Mouse (Mus musculus) midbrain, embryonic 11.5 days (tissue): ENCODE measurements around the gene Slc11a1. TPM values are rescaled to one million over a fixed set of nuclear protein-coding genes. Genes with fewer than 3 reads are reported as not detected.
"Not testable (repeated sequence)": the region's sequence is repeated elsewhere in the genome, so short reads cannot be mapped to it uniquely, and the experiment has no call there.

Experiments used
- ATAC-seq: fragments of 200-750 bp; cut with Nextera tagmentation; 2 replicates; pipeline ENCODE4 v1.8.0; 2017; ENCODE audit warnings: moderate TSS enrichment, moderate library complexity; ENCODE audit not compliant: low FRiP score
- DNase-seq: peaks from one replicate; pipeline ENCODE4 v3.0.0; 2015; ENCODE audit warnings: low spot score; ENCODE audit errors: missing footprints
- H3K27ac ChIP-seq: fragments of 300-500 bp; sonication (generic); 2 replicates; pipeline ENCODE4 v1.5.1; 2014; ENCODE audit warnings: low read depth, low read length
- H3K27me3 ChIP-seq: fragments of 300-500 bp; sonication (generic); 2 replicates; pipeline ENCODE4 v1.6.1; 2014; ENCODE audit warnings: mild to moderate bottlenecking, low read length, moderate library complexity, mixed read lengths; ENCODE audit not compliant: control insufficient read depth, insufficient read depth
- H3K36me3 ChIP-seq: fragments of 300-500 bp; sonication (generic); 2 replicates; pipeline ENCODE4 v1.6.1; 2014; ENCODE audit warnings: mild to moderate bottlenecking, low read length, moderate library complexity, mixed read lengths; ENCODE audit not compliant: control insufficient read depth, insufficient read depth
- H3K4me1 ChIP-seq: fragments of 300-500 bp; sonication (generic); 2 replicates; pipeline ENCODE4 v1.6.1; 2014; ENCODE audit warnings: low read length; ENCODE audit not compliant: control insufficient read depth, insufficient read depth
- H3K4me2 ChIP-seq: fragments of 300-500 bp; sonication (generic); 2 replicates; pipeline ENCODE4 v1.6.1; 2014; ENCODE audit warnings: mild to moderate bottlenecking, moderate library complexity
- H3K4me3 ChIP-seq: fragments of 300-500 bp; sonication (generic); 2 replicates; pipeline ENCODE4 v1.5.1; 2014; ENCODE audit warnings: low read depth, low read length
- H3K9ac ChIP-seq: fragments of 300-500 bp; sonication (generic); 2 replicates; pipeline ENCODE4 v1.6.1; 2014; ENCODE audit warnings: low read length
- H3K9me3 ChIP-seq: fragments of 300-500 bp; sonication (generic); 2 replicates; pipeline ENCODE4 v1.6.1; 2016; ENCODE audit warnings: low read length; ENCODE audit not compliant: control insufficient read depth
- WGBS: fragments of 180-500 bp; shearing (Covaris S2); extraction: QIAGEN DNeasy Blood & Tissue Kit; methylation state at CpG from one replicate; pipeline ENCODE4 v1.1.7; 2014; 5-methylcytosine and 5-hydroxymethylcytosine counted together
- polyA plus RNA-seq: library from polyadenylated mRNA; unstranded; fragments of >200 nt; fragmentation: Nextera tagmentation; extraction: Ambion mirVana; gene quantifications from 2 replicates; pipeline ENCODE4 v1.2.1, GENCODE M21; 2014

Gene Slc11a1
- 1.6 and 2.1 TPM in 2 replicates for polyA plus RNA-seq

- no peak for DNase-seq
- 76% methylated on average over 8 of the region's 8 CpGs for WGBS
- H3K4me3 ChIP-seq = no peak within 1 kb of the TSS
These were observed at the start of gene Slc11a1 for GRCm38 (mm10) chr1:74374980-74375379. Gene Slc11a1 (plus strand): TSS chr1:74375195.

DNA sequence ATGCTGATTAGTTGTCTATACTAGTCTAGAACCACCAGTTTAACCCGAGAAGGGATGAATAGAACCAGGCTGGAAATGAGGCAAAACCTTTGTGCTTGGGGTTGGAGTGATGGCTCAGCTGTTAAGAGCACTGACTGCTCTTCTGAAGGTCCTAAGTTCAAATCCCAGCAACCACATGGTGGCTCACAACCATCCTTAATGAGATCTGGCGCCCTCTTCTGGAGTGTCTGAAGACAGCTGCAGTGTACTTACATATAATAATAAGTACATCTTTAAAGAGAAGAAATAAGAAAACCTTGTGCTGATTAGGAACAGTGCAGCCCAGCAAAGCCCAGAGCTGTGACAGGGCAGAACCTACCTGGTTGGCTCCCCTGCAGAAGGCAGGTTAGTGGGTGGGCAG lies 48.1 kb upstream of the Slc11a1 start:
- not testable (repeated sequence) for H3K27ac ChIP-seq, H3K27me3 ChIP-seq, H3K4me3 ChIP-seq, ATAC-seq, H3K9ac ChIP-seq, H3K9me3 ChIP-seq, H3K4me2 ChIP-seq, H3K4me1 ChIP-seq, H3K36me3 ChIP-seq
- peak; percentile 75 for DNase-seq
- 79% methylated on average over 2 of the region's 2 CpGs for WGBS

More at GRCm38 (mm10) chr1:74374980-74375379, at the start of gene Slc11a1:
- Histone ChIP-seq H3K9me3 (no peaks in the 10 kb centered on the region), H3K36me3 (no peaks in the 10 kb centered on the region), H3K4me2 (no peak within 1 kb of the TSS), H3K4me1 (peaks cover 2% of the 10 kb centered on the region; the same call in 1 of the 2 replicates), H3K27me3 (no peaks in the 10 kb centered on the region), H3K9ac (no peak within 1 kb of the TSS), H3K27ac (no peak within 1 kb of the TSS)
- no peak for ATAC-seq

- Histone ChIP-seq H3K27ac (no peak overlapping the region), H3K27me3 (no peaks in the 10 kb centered on the region), H3K9ac (no peak overlapping the region), H3K36me3 (no peaks in the 10 kb centered on the region), H3K4me3 (no peak overlapping the region), H3K4me2 (no peak overlapping the region), H3K4me1 (peaks cover 11% of the 10 kb centered on the region), H3K9me3 (no peaks in the 10 kb centered on the region)
- WGBS = 90% methylated on average over 7 of the region's 7 CpGs
- peak; percentile 2 for DNase-seq
- no peak for ATAC-seq
These were observed 45.0 kb upstream of the Slc11a1 start for GRCm38 (mm10) chr1:74329899-74330431.

DNA sequence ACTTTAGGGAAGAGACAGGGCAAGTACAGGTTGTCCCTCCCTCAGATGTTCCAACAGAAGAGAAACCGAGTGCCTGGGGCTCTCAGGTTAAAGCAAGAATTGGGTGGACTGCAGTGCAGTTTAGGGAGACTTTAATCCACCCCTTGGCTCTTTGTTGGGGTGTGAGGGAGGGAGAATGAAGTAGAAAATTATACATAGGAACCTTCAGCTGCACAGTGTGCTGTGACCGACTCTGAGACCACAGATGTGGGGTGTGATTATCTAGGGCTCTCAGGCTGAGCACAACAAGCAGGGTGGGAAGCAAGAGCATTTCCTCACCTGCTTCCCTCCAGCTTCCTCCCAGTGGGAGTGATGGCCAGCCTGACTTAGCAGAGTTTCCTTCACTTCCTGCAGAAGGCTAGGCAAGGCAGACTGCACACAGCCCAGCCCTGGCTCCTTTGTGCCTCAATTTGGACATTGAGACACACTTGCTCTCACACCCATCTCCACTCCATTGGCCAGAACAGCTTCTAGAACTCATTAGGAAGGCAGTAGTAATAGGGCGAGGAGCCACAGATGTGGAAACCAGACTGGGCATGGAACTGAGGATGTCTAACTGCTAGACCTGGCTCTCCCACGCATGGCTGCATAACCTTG lies 43.8 kb upstream of the Slc11a1 start:
- H3K27ac ChIP-seq = no peak overlapping the region

DNA sequence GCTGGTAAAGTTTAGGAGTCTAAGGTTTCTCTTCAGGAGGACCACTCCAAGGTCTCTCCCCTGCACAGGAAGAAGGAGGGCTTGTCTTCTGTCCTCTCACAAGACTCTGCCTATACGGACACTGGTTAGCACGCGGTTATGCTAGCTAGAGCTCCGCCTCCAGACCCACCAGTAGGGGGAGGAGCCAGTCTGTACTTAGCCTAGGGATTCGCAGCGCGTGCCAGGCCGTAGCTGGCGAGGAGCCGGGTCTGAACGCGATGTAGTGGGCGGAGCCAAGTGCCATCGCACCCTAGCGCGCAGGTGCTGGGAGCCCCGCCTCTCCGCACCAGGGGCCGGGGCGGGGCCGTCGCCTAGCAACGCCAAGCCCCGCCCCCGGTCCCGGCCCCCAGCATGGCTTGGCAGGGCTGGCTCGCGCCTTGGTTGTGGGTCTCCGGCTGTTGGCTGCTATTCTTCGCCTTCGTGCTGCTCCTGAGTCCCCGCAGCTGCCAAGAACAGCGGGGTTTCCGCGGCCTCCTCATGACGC lies 42.7 kb upstream of the Slc11a1 start:
- Histone ChIP-seq H3K27me3 (no peaks in the 10 kb centered on the region), H3K9ac (peak overlapping the region; percentile 71), H3K27ac (no peak overlapping the region), H3K36me3 (no peaks in the 10 kb centered on the region), H3K9me3 (no peaks in the 10 kb centered on the region), H3K4me3 (peak overlapping the region; percentile 43), H3K4me1 (peaks cover 11% of the 10 kb centered on the region), H3K4me2 (peak overlapping the region; percentile 83)
- DNase-seq = peak; percentile 100
- under 1% methylated on average over 36 of the region's 36 CpGs for WGBS
- peak; percentile 97 for ATAC-seq

More for the DNA sequence above, 43.8 kb upstream of the Slc11a1 start:
- 81% methylated on average over 4 of the region's 4 CpGs for WGBS
- DNase-seq = peak; percentile 77
- no peak overlapping the region for H3K9ac ChIP-seq
- H3K4me2 ChIP-seq = no peak overlapping the region
- peaks cover 11% of the 10 kb centered on the region for H3K4me1 ChIP-seq
- no peak for ATAC-seq
- H3K9me3 ChIP-seq = no peaks in the 10 kb centered on the region
- H3K4me3 ChIP-seq = no peak overlapping the region
- no peaks in the 10 kb centered on the region for H3K36me3 ChIP-seq
- no peaks in the 10 kb centered on the region for H3K27me3 ChIP-seq

GRCm38 (mm10) chr1:74332930-74333329 lies 42.1 kb upstream of the Slc11a1 start:
- DNase-seq (no peak), ATAC-seq (peak; percentile 8; the same call in 1 of the 2 replicates)
- H3K4me3 ChIP-seq = peak overlapping the region; percentile 43
- no peaks in the 10 kb centered on the region for H3K9me3 ChIP-seq
- H3K9ac ChIP-seq = peak overlapping the region; percentile 71
- peaks cover 11% of the 10 kb centered on the region for H3K4me1 ChIP-seq
- H3K27ac ChIP-seq = no peak overlapping the region
- no peaks in the 10 kb centered on the region for H3K27me3 ChIP-seq
- no peaks in the 10 kb centered on the region for H3K36me3 ChIP-seq
- peak overlapping the region; percentile 83 for H3K4me2 ChIP-seq
- WGBS = 3% methylated on average over 9 of the region's 9 CpGs

DNA sequence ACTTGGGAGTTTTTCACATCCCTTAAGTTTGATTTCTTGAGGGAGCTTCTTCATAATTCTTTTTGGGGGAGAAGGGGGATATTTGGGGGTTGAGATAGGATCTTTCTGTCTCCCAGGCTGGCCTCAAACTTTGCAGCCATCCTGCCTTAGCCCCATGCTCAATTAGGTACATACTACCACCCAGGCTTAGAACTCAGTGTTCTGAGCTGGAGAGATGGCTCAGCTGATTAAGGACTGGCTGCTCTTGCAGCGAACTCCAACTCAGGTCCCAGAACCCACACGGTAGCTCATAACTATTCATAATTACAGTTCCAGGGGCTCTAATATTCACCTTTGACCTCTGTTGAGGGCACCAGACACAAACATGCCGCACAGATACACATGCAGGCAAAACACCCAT lies 40.4 kb upstream of the Slc11a1 start:
- no peak for ATAC-seq
- Histone ChIP-seq H3K36me3 (no peaks in the 10 kb centered on the region), H3K4me2 (no peak overlapping the region), H3K9ac (no peak overlapping the region), H3K27ac (no peak overlapping the region), H3K4me3 (no peak overlapping the region), H3K4me1 (peaks cover 11% of the 10 kb centered on the region), H3K27me3 (no peaks in the 10 kb centered on the region), H3K9me3 (no peaks in the 10 kb centered on the region)
- peak; percentile 54 for DNase-seq
- WGBS = 73% methylated on average over 3 of the region's 3 CpGs

DNA sequence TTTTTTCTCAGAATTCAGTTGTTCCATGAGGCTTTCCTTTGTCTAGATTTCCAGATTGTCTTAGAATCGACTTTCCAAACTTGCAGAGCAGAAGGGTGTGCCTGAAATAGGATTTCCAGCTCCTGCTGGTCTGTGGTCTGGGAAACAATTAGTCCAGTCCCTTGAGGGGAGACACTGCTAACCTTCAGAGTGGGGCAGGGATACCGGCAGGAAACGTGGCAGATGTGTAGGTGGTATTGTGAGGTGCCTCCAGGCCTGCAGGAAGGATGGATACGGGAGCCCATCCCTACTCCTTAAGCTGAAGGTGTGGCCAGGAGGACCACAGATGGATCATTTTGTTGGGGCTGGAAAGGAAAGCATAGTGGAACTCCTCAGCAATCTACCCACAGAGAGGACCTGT lies 40.0 kb upstream of the Slc11a1 start:
- H3K9me3 ChIP-seq = no peaks in the 10 kb centered on the region
- no peaks in the 10 kb centered on the region for H3K36me3 ChIP-seq
- no peak overlapping the region for H3K27ac ChIP-seq
- H3K4me3 ChIP-seq = no peak overlapping the region
- no peaks in the 10 kb centered on the region for H3K27me3 ChIP-seq
- H3K9ac ChIP-seq = no peak overlapping the region
- ATAC-seq (no peak), DNase-seq (peak; percentile 69)
- H3K4me1 ChIP-seq = peaks cover 11% of the 10 kb centered on the region
- 70% methylated on average over 4 of the region's 4 CpGs for WGBS
- H3K4me2 ChIP-seq = no peak overlapping the region

DNA sequence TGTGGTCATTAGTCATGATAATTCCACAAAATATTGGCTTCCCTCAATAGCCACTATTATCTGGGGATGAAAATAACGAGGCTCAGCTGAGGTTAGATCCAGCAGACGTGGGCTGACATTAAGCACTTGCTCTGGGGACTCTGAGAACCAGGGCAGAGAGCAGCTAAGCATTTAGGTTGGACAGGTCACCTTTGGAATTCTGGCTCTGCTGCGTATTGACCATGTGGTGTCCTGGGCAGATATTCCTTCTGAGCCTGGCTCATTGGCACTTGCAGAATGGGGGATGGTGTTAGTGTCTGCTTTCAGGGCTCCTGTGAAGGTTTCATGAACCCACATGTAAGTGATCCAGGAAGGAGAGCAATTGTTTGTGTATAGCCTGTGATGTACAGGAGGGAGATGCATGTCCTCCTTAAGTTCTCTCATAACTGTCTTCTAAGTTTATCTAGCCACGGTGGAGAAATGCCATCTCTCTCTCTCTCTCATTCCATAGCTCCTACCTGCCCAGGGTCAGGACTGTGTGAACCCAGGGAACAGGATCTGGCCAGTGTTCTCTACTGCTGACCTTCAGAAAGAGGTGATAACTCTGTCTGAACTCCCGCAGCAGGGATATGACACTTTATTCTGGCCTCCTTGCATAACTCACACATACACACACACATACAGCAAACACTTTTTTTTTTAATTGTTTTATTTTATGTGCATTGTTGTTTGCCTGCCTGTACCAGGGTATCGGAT lies 39.4 kb upstream of the Slc11a1 start:
- no peaks in the 10 kb centered on the region for H3K9me3 ChIP-seq
- H3K9ac ChIP-seq = no peak overlapping the region
- H3K4me3 ChIP-seq = no peak overlapping the region
- 78% methylated on average over 6 of the region's 6 CpGs for WGBS
- no peaks in the 10 kb centered on the region for H3K36me3 ChIP-seq
- no peaks in the 10 kb centered on the region for H3K27me3 ChIP-seq
- no peak overlapping the region for H3K27ac ChIP-seq
- DNase-seq (peak; percentile 75), ATAC-seq (no peak)
- H3K4me2 ChIP-seq = no peak overlapping the region
- H3K4me1 ChIP-seq = peaks cover 11% of the 10 kb centered on the region
